Mouse (Mus musculus): ENCODE results near the gene Klhl18.
"Not testable (repeated sequence)": the region's sequence is repeated elsewhere in the genome, so short reads cannot be mapped to it uniquely, and the experiment has no call there.

Gene Klhl18

DNA sequence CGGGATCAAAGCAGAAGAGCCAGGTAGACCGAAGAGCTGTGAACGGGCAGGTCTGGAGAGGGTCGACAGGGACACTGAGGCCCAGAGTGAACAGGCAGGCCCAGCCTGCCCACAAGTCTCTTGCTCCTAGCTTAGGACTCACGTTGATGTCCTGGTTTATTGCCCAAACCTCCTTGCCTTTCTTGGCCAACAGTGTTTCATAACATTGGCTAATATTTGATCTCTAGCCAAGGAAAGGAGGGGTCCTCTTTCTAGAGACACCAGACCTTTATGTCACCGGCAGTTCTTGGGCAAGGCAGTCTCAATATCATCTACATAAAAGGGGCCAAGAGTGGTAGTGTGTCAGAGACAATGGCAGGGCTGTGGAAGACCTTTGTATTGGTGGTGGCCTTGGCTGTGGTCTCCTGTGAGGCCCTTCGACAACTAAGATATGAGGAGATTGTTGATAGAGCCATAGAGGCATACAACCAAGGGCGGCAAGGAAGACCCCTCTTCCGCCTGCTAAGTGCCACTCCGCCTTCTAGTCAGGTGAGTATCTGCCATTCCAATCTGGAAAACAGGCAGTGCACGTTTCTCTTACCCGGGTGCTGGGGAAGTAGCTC, 56.9 kb downstream of the Klhl18 start, which contains the start of gene Ngp:
Ngp (plus strand) TSS at position 237 of the 602 bp plus-strand sequence.
- DNase-seq = no peak

GRCm38 (mm10) chr9:110413785-110414184, 62.7 kb downstream of the Klhl18 start:
- peak; percentile 67 to 74 for DNase-seq

DNA sequence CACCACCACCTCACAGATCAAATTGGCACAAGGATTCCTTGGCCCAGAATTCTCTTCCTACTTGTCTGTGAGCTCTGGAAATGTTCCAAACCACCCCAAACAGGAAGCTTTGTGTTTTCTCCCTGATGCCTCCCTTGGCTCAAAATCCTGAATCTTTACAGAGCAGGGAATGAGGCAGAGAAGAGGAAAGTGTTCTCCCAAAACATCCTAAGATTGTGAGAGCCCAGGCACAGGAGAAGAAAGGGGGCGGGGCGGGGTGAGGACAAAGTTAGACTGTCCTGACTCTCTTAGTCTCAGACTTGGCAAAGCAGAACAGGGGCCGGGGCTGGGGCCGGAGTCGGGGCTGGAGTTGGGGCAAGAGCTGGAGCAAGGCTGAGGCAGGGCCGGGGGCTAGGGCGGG, 63.6 kb downstream of the Klhl18 start:
- DNase-seq = no peak

- peak; percentile 88 to 91 for DNase-seq
Measured at GRCm38 (mm10) chr9:110410908-110411887, 65.3 kb downstream of the Klhl18 start.

DNA sequence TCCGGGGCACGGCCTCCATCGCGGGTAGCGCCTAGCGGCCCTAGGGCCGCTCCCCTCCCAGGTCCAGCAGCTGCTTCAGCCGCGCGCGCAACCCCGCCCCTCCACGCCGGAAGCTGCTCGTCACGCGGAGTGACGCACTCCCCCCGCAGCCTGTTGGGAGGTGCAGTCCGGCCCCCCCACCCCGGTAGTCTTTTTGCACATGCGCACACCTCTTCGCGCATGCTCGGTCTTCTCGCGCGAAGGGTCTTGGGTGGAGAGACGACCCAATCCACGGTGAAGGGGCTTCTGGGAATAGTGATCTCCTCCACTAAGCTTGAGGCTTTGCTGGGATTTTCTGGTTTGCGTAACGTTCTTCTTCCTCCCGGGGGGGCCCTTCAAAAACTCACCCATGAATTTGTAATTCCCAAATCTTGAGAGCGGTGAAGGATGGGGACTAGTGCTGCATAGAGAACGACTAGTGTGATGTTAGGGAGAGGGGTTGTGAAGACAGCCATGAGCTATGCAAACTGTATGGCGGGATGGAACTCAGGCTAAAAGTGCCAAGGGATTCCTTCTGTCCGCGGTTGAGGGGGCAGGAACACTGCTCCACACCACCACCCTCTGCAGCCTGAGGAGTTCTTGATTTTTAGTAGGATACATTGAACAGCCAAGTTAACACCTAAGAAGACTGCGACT, 68.3 kb downstream of the Klhl18 start, which contains the start of gene Ptpn23:
Ptpn23 (minus strand) TSS at position 115 of the 675 bp plus-strand sequence.
- DNase-seq = peak; percentile 96 to 98

DNA sequence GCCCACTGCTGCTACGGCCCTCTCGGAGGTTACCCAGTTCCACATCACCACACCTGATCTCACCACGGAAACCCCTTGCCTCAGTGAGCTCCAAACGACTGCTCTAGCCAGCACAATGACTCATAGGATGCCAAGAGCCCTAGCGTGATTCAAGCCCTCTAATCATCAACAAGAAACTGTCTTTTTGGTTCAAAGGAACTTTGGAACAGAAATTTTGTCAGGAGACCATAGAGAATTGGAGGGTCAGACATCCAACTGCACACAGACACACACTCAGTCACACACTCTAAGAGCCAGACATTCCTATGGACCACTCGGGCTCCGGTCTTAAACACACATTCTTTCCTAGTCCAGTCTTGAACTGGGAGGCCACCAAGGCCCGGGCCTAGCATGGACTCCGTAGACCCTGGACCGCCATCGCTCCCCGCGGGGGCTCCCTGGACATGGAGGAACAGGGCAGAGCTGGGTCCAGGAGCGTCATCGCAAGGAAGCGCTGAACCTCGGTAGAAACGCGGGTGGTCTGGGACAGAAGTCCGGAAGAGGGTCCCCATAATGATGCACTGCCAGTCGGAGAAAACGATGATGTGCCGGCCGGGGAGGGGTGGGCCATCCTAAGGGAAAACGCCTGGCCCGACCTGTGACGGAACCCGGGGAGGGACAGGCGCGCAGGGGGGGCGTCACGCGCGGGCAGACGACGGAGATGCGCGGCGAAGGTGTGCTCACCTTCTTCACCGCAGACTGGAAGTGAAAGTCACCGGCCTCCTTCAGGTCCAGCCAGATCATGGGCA, 69.0 kb downstream of the Klhl18 start:
- DNase-seq = no peak

- not testable (repeated sequence) for DNase-seq
Measured at GRCm38 (mm10) chr9:110403240-110403639, 73.3 kb downstream of the Klhl18 start.

- DNase-seq = no peak
Measured at GRCm38 (mm10) chr9:110402731-110403130, 73.8 kb downstream of the Klhl18 start.

DNA sequence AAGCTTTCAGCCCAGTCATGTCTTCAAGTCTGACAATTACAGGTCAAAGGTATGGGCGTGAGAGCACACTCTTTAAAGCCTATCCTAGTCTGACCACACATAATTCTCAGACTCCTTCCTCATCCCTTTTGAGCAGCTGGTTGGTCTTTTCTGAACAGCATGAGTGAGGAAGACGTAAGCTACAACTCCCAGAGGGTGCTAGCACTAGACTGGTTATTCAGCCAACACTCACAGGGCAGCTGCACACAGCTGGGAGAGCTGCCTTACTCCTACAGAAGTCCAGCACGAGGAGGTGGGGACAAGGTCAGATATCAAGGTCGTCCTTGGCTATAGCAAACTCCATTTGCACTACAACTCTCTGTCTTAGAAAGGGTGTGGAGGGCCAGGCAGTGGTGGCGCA, 75.8 kb downstream of the Klhl18 start:
- no peak for DNase-seq

- DNase-seq = no peak
Measured at GRCm38 (mm10) chr9:110393295-110393694, 83.2 kb downstream of the Klhl18 start.

GRCm38 (mm10) chr9:110390843-110391242, 85.7 kb downstream of the Klhl18 start:
- no peak for DNase-seq

DNA sequence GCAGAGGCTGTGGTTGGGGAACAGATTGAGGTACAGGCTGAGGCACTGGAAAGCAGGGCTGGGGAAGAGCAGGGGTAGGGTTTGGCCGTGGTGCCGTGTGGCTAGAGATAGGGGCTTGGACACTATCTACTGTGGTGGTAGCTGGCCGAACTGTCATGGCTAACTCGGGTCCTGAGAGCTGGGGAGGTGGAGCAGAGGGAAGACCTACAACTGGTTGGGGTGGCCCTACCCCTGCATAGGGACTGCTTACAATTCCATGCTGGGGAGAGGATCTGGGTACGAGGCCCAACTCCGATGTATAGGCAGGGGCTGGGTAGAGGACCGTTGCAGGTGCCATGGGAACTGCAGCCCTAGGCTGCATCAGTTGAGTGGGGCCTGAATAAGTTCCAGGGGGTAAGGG, 88.5 kb downstream of the Klhl18 start:
- no peak for DNase-seq

DNA sequence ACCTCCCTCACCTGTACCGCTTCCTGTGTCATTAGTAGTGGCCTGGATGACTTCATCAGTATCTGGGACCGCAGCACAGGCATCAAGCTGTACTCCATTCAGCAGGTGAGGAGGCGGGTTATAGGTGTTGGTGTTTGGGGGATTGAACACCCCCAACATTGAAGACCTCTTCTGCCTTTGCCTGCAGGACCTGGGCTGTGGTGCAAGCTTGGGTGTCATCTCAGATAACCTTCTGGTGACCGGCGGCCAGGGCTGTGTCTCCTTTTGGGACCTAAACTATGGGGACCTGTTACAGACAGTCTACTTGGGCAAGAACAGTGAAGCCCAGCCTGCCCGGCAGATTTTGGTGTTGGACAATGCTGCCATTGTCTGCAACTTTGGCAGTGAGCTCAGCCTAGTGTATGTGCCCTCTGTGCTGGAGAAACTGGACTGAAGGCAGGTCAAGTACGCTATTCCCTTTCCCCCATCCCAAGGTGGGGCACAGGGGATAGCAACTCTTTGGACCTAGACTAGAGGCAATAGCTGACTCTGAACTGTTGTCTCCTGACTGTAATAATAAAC, 92.0 kb downstream of the Klhl18 start:
- DNase-seq = no peak

GRCm38 (mm10) chr9:110381292-110381691, 95.2 kb downstream of the Klhl18 start:
- DNase-seq = peak in 1 of 2 experiments; percentile 34

- peak in 1 of 2 experiments; percentile 41 for DNase-seq
Measured at GRCm38 (mm10) chr9:110380662-110381061, 95.8 kb downstream of the Klhl18 start.

- DNase-seq = peak in 1 of 2 experiments; percentile 29
Measured at GRCm38 (mm10) chr9:110379361-110379760, 97.1 kb downstream of the Klhl18 start.

GRCm38 (mm10) chr9:110377655-110378054, 98.8 kb downstream of the Klhl18 start:
- DNase-seq = not testable (repeated sequence)
